Comparison of ENCODE assay signal across 16 mouse cellular contexts in the genomic region with DNA sequence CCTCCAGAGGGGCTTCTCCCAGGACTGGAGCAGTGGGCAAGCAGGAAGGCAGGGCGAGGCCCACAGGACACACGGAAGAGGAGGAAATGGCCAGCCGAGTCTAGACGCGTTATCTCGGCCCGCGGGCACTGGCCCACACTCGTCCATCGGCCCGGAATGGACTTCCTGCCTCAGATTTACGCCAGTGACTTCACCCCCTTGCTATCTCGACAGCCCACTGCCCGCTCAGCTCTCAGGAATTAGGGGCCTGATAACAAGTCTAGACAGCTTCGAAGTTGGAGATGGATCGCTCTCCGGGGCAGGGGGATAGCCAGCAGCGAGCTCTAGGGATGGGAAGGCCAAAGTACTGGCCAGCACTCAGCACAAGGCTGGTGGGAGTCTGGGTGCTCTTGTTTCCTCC.
DNase-seq lines count a peak whose midpoint lies in the region; ATAC-seq and TF ChIP-seq lines count a peak whose summit lies in the region.
"Had no signal": no experiment of that assay in that cellular context is flagged by ENCODE, and none has a peak within 500 bp of the region (broad histone marks: within the 10 kb centered on the region; RNA-seq: fewer than 3 reads in every experiment).

No protein-coding gene starts in this region.

- no peak for TF ChIP-seq CTCF in thymus, adult 2 months (IDR thresholded peaks at IDR 0.05; ENCODE audit: borderline replicate concordance, control insufficient read depth, extremely low read depth, insufficient read depth, low read length, poor library complexity)

- no peaks in the 10 kb centered on the region for H3K36me3 ChIP-seq in forebrain, embryonic 10.5 days (replicated peaks)
- H3K36me3 ChIP-seq in forebrain, embryonic 14.5 days (ENCODE audit: control insufficient read depth, insufficient read depth, low read length): no peaks in the 10 kb centered on the region
- H3K36me3 ChIP-seq in thymus, adult 2 months (ENCODE audit: control insufficient read depth, insufficient read depth, low read length): no peaks in the 10 kb centered on the region
- H3K36me3 ChIP-seq: embryonic facial prominence, embryonic 12.5 days had no signal

- H3K4me1 ChIP-seq in forebrain, embryonic 10.5 days: peaks cover 44% of the 10 kb centered on the region
- H3K4me1 ChIP-seq in forebrain, embryonic 14.5 days (ENCODE audit: control insufficient read depth, insufficient read depth, low read length): peaks cover under 1% of the 10 kb centered on the region; the same call in 1 of the 2 replicates
- H3K4me1 ChIP-seq in thymus, adult 2 months (replicated peaks; ENCODE audit: control insufficient read depth, insufficient read depth, low read length): no peaks in the 10 kb centered on the region

- peaks cover 20% of the 10 kb centered on the region for H3K27me3 ChIP-seq in forebrain, embryonic 10.5 days (ENCODE audit: poor library complexity, severe bottlenecking)
- no peaks in the 10 kb centered on the region for H3K27me3 ChIP-seq in forebrain, embryonic 14.5 days (replicated peaks; ENCODE audit: control insufficient read depth, insufficient read depth, low read length)
- no peaks in the 10 kb centered on the region; the same call in 1 of the 2 replicates for H3K27me3 ChIP-seq in thymus, adult 2 months (ENCODE audit: control insufficient read depth, insufficient read depth, low read length)

- no peak overlapping the region for H3K4me2 ChIP-seq in forebrain, embryonic 14.5 days (ENCODE audit: low read length)
- H3K4me2 ChIP-seq: embryonic facial prominence, embryonic 12.5 days; forebrain, embryonic 13.5 days had no signal

- H3K27ac ChIP-seq in forebrain, embryonic 10.5 days: peak overlapping the region; percentile 72; the same call in 1 of the 2 replicates
- no peak overlapping the region for H3K27ac ChIP-seq in forebrain, embryonic 14.5 days (ENCODE audit: low read depth, low read length)
- H3K27ac ChIP-seq in thymus, adult 2 months (ENCODE audit: control insufficient read depth, insufficient read depth, low read length): no peak overlapping the region
- H3K27ac ChIP-seq: embryonic facial prominence, embryonic 12.5 days; forebrain, embryonic 13.5 days; hindbrain, postnatal 0 days had no signal

- H3K9me3 ChIP-seq in forebrain, embryonic 10.5 days: no peaks in the 10 kb centered on the region
- H3K9me3 ChIP-seq in forebrain, embryonic 14.5 days (replicated peaks; ENCODE audit: control insufficient read depth, low read length): no peaks in the 10 kb centered on the region
- H3K9me3 ChIP-seq: embryonic facial prominence, embryonic 12.5 days; forebrain, embryonic 13.5 days had no signal

- H3K4me3 ChIP-seq in forebrain, embryonic 10.5 days: no peak overlapping the region
- H3K4me3 ChIP-seq in forebrain, embryonic 14.5 days (ENCODE audit: low read depth, low read length): no peak overlapping the region
- H3K4me3 ChIP-seq in thymus, adult 2 months (ENCODE audit: control insufficient read depth, insufficient read depth, low read length): no peak overlapping the region
- H3K4me3 ChIP-seq: embryonic facial prominence, embryonic 12.5 days; forebrain, embryonic 13.5 days; megakaryocyte, embryonic 14.5 days had no signal

- H3K9ac ChIP-seq in forebrain, embryonic 14.5 days (ENCODE audit: low read length): no peak overlapping the region
- H3K9ac ChIP-seq: embryonic facial prominence, embryonic 12.5 days; forebrain, embryonic 13.5 days had no signal

- TF ChIP-seq POLR2A in thymus, adult 2 months (IDR thresholded peaks at IDR 0.05; ENCODE audit: control insufficient read depth, extremely low read depth, insufficient read depth, low read length, poor library complexity): no peak

- WGBS in forebrain, embryonic 10.5 days: 77% methylated on average over 18 of the region's 18 CpGs
- WGBS in forebrain, embryonic 14.5 days: 87% methylated on average over 18 of the region's 18 CpGs
- 37% methylated on average over 18 of the region's 18 CpGs for WGBS in thymus, adult 2 months

- no peak for DNase-seq in forebrain, embryonic 10.5 days (ENCODE audit: extremely low spot score, low spot score)
- DNase-seq in forebrain, embryonic 14.5 days (ENCODE audit: low spot score): no peak
- peak; percentile 62 for DNase-seq in kidney, postnatal 10 days
- no peak for DNase-seq in kidney, postnatal 25 days
- DNase-seq in urinary bladder, postnatal 25 days (ENCODE audit: low spot score): peak; percentile 16
- DNase-seq in urinary bladder, adult 2 months (ENCODE audit: low spot score): no peak
- no peak for DNase-seq in thymus, adult 2 months
- DNase-seq: adrenal gland, postnatal 36 days; cerebellum, adult 11 months; gastrocnemius, postnatal 14 days; layer of hippocampus, adult 9-11 months had no signal

- ATAC-seq in forebrain, embryonic 14.5 days: no peak
- no peak for ATAC-seq in erythroid progenitor cell, adult 5-6 weeks (replicated peaks; ENCODE audit: low FRiP score, poor library complexity, severe bottlenecking)
- ATAC-seq: forebrain, embryonic 13.5 days; hindbrain, postnatal 0 days had no signal

Comparison
In these comparisons a context has a peak if more than half of its experiments do, and no peak if none do; other contexts are left out.
1. DNase-seq: peak in kidney, postnatal 10 days (single experiment) and urinary bladder, postnatal 25 days (single experiment); none in forebrain, embryonic 10.5 days (single experiment), forebrain, embryonic 14.5 days (single experiment), kidney, postnatal 25 days (0 of 2), urinary bladder, adult 2 months (single experiment) and thymus, adult 2 months (single experiment).